Mouse (Mus musculus): ENCODE data around the gene Treml2. TPM values are rescaled to one million over a fixed set of nuclear protein-coding genes. Genes with fewer than 3 reads are reported as not detected.

Treml2 gene
- total and polyA plus RNA-seq, 2 experiments from 2014 or later, result 0.07 to 0.49 TPM

GRCm38 (mm10) chr17:48318686-48319085 lies 19.4 kb downstream of the Treml2 start:
- TF ChIP-seq CTCF (IDR thresholded peaks at IDR 0.05), result no peak
- WGBS, result 84% methylated on average over 1 of the region's 1 CpGs

GRCm38 (mm10) chr17:48321279-48321678 lies 22.0 kb downstream of the Treml2 start:
- DNase-seq (ENCODE audit: low spot score), result no peak
- no peak for ATAC-seq (ENCODE audit: low FRiP score)
- WGBS, result 80% methylated on average over 2 of the region's 2 CpGs

More at GRCm38 (mm10) chr17:48318686-48319085, 19.4 kb downstream of the Treml2 start:
- Histone ChIP-seq H3K4me1 (ENCODE audit: insufficient read depth, low read length) (no peaks in the 10 kb centered on the region), H3K4me2 (ENCODE audit: low read depth, low read length, poor library complexity, severe bottlenecking) (no peak overlapping the region), H3K9me3 (ENCODE audit: low read length) (no peaks in the 10 kb centered on the region), H3K4me3 (ENCODE audit: low read depth, low read length) (no peak overlapping the region), H3K36me3 (ENCODE audit: insufficient read depth, low read length) (no peaks in the 10 kb centered on the region), H3K9ac (replicated peaks; ENCODE audit: low read length, poor library complexity, severe bottlenecking) (no peak overlapping the region), H3K27me3 (ENCODE audit: insufficient read depth, low read length) (no peaks in the 10 kb centered on the region), H3K27ac (ENCODE audit: low read depth, low read length) (no peak overlapping the region)
- no peak for ATAC-seq (ENCODE audit: low FRiP score)
- no peak for DNase-seq (ENCODE audit: low spot score)

GRCm38 (mm10) chr17:48323236-48323635 lies 23.9 kb downstream of the Treml2 start:
- WGBS, result 61% methylated on average over 3 of the region's 3 CpGs
- H3K27me3 ChIP-seq (ENCODE audit: insufficient read depth, low read length), result no peaks in the 10 kb centered on the region
- no peaks in the 10 kb centered on the region for H3K4me1 ChIP-seq (ENCODE audit: insufficient read depth, low read length)
- H3K9ac ChIP-seq (replicated peaks; ENCODE audit: low read length, poor library complexity, severe bottlenecking), result no peak overlapping the region
- DNase-seq (ENCODE audit: low spot score), result no peak
- H3K9me3 ChIP-seq (ENCODE audit: low read length), result no peaks in the 10 kb centered on the region
- H3K4me2 ChIP-seq (ENCODE audit: low read depth, low read length, poor library complexity, severe bottlenecking), result no peak overlapping the region
- no peak for ATAC-seq (ENCODE audit: low FRiP score)
- TF ChIP-seq CTCF (IDR thresholded peaks at IDR 0.05), result no peak
- no peaks in the 10 kb centered on the region for H3K36me3 ChIP-seq (ENCODE audit: insufficient read depth, low read length)
- H3K27ac ChIP-seq (ENCODE audit: low read depth, low read length), result no peak overlapping the region
- H3K4me3 ChIP-seq (ENCODE audit: low read depth, low read length), result no peak overlapping the region

More at GRCm38 (mm10) chr17:48321279-48321678, 22.0 kb downstream of the Treml2 start:
- Histone ChIP-seq H3K27ac (ENCODE audit: low read depth, low read length) (no peak overlapping the region), H3K27me3 (ENCODE audit: insufficient read depth, low read length) (no peaks in the 10 kb centered on the region), H3K4me3 (ENCODE audit: low read depth, low read length) (no peak overlapping the region), H3K4me1 (ENCODE audit: insufficient read depth, low read length) (no peaks in the 10 kb centered on the region), H3K4me2 (ENCODE audit: low read depth, low read length, poor library complexity, severe bottlenecking) (no peak overlapping the region), H3K9ac (replicated peaks; ENCODE audit: low read length, poor library complexity, severe bottlenecking) (no peak overlapping the region), H3K9me3 (ENCODE audit: low read length) (no peaks in the 10 kb centered on the region), H3K36me3 (ENCODE audit: insufficient read depth, low read length) (no peaks in the 10 kb centered on the region)
- no peak for TF ChIP-seq CTCF (IDR thresholded peaks at IDR 0.05)

GRCm38 (mm10) chr17:48324258-48324657 lies 25.0 kb downstream of the Treml2 start:
- Histone ChIP-seq H3K4me2 (ENCODE audit: low read depth, low read length, poor library complexity, severe bottlenecking) (no peak overlapping the region), H3K36me3 (ENCODE audit: insufficient read depth, low read length) (no peaks in the 10 kb centered on the region), H3K27me3 (ENCODE audit: insufficient read depth, low read length) (no peaks in the 10 kb centered on the region), H3K4me3 (ENCODE audit: low read depth, low read length) (no peak overlapping the region), H3K27ac (ENCODE audit: low read depth, low read length) (no peak overlapping the region), H3K9me3 (ENCODE audit: low read length) (no peaks in the 10 kb centered on the region), H3K9ac (replicated peaks; ENCODE audit: low read length, poor library complexity, severe bottlenecking) (no peak overlapping the region), H3K4me1 (ENCODE audit: insufficient read depth, low read length) (no peaks in the 10 kb centered on the region)
- no peak for DNase-seq (ENCODE audit: low spot score)
- TF ChIP-seq CTCF (IDR thresholded peaks at IDR 0.05), result no peak
- 88% methylated on average over 5 of the region's 5 CpGs for WGBS
- ATAC-seq (ENCODE audit: low FRiP score), result no peak

- no peaks in the 10 kb centered on the region for H3K36me3 ChIP-seq (ENCODE audit: insufficient read depth, low read length)
- no peaks in the 10 kb centered on the region for H3K4me1 ChIP-seq (ENCODE audit: insufficient read depth, low read length)
- no peaks in the 10 kb centered on the region for H3K27me3 ChIP-seq (ENCODE audit: insufficient read depth, low read length)
- 92% methylated on average over 6 of the region's 6 CpGs for WGBS
- H3K4me2 ChIP-seq (ENCODE audit: low read depth, low read length, poor library complexity, severe bottlenecking), result no peak overlapping the region
- H3K9ac ChIP-seq (replicated peaks; ENCODE audit: low read length, poor library complexity, severe bottlenecking), result no peak overlapping the region
- ATAC-seq (ENCODE audit: low FRiP score) (no peak), DNase-seq (ENCODE audit: low spot score) (no peak)
- no peaks in the 10 kb centered on the region for H3K9me3 ChIP-seq (ENCODE audit: low read length)
- no peak for TF ChIP-seq CTCF (IDR thresholded peaks at IDR 0.05)
- no peak overlapping the region for H3K4me3 ChIP-seq (ENCODE audit: low read depth, low read length)
- H3K27ac ChIP-seq (ENCODE audit: low read depth, low read length), result no peak overlapping the region
Measured at GRCm38 (mm10) chr17:48325093-48325492, 25.8 kb downstream of the Treml2 start.

- no peak overlapping the region for H3K4me2 ChIP-seq (ENCODE audit: low read depth, low read length, poor library complexity, severe bottlenecking)
- WGBS, result 91% methylated on average over 11 of the region's 11 CpGs
- H3K4me1 ChIP-seq (ENCODE audit: insufficient read depth, low read length), result no peaks in the 10 kb centered on the region
- H3K27me3 ChIP-seq (ENCODE audit: insufficient read depth, low read length), result no peaks in the 10 kb centered on the region
- TF ChIP-seq CTCF (IDR thresholded peaks at IDR 0.05), result no peak
- no peaks in the 10 kb centered on the region for H3K9me3 ChIP-seq (ENCODE audit: low read length)
- no peak overlapping the region for H3K9ac ChIP-seq (replicated peaks; ENCODE audit: low read length, poor library complexity, severe bottlenecking)
- H3K36me3 ChIP-seq (ENCODE audit: insufficient read depth, low read length), result no peaks in the 10 kb centered on the region
- H3K27ac ChIP-seq (ENCODE audit: low read depth, low read length), result no peak overlapping the region
- ATAC-seq (ENCODE audit: low FRiP score) (no peak), DNase-seq (ENCODE audit: low spot score) (no peak)
- H3K4me3 ChIP-seq (ENCODE audit: low read depth, low read length), result no peak overlapping the region
Measured at GRCm38 (mm10) chr17:48325638-48326037, 26.3 kb downstream of the Treml2 start.
